Mouse (Mus musculus) thymus, adult 2 months (tissue): ENCODE results near the gene Tbx6.

Experiments
- CTCF ChIP-seq: fragments of 200-500 bp; IDR thresholded peaks from 2 replicates; pipeline ENCODE4 v1.5.1; 2012; ENCODE audit warnings: mild to moderate bottlenecking, control low read depth, low read length, moderate library complexity, borderline replicate concordance; ENCODE audit not compliant: control insufficient read depth, poor library complexity, insufficient read depth; ENCODE audit errors: extremely low read depth
- POLR2A ChIP-seq: fragments of 200-500 bp; IDR thresholded peaks from 2 replicates; pipeline ENCODE4 v1.6.1; 2012; ENCODE audit warnings: mild to moderate bottlenecking, low read length, control low read depth, moderate library complexity; ENCODE audit not compliant: control insufficient read depth, poor library complexity, insufficient read depth; ENCODE audit errors: extremely low read depth

- TF ChIP-seq CTCF (no peak), POLR2A (no peak)
These were observed 3.1 kb upstream of the Tbx6 start for GRCm38 (mm10) chr7:126778147-126778546.
